In genomic region chr14:115581256-115581633, GRCm38 (mm10) we compare ENCODE assay signal across 29 mouse cellular contexts.
"Had no signal": no experiment of that assay in that cellular context is flagged by ENCODE, and none has a peak within 500 bp of the region (broad histone marks: within the 10 kb centered on the region; RNA-seq: fewer than 3 reads in every experiment).

No protein-coding gene starts in this region.

- H3K4me1 ChIP-seq: embryonic facial prominence, embryonic 10.5 days; embryonic facial prominence, embryonic 12.5 days; embryonic facial prominence, embryonic 13.5 days; embryonic facial prominence, embryonic 15.5 days; forebrain, embryonic 10.5 days; forebrain, embryonic 12.5 days; forebrain, embryonic 13.5 days; forebrain, embryonic 15.5 days had no signal

- DNase-seq: cerebellum, adult 2 months; cerebellum, adult 8-10 months; cerebellum, adult 9-10 months; cerebellum, adult 9-11 months; cerebellum, postnatal 10 days; cerebellum, postnatal 14 days; cerebellum, postnatal 25 days; cerebellum, postnatal 36 days; embryo, embryonic 11 days; forebrain, postnatal 0 days; gastrocnemius, adult 2 months; gastrocnemius, postnatal 10 days; gastrocnemius, postnatal 14 days; gastrocnemius, postnatal 25 days; gastrocnemius, postnatal 36 days; heart, adult 11 months; heart, adult 18-20 months; heart, adult 2 months had no signal

- H3K27me3 ChIP-seq: embryonic facial prominence, embryonic 12.5 days; embryonic facial prominence, embryonic 13.5 days; embryonic facial prominence, embryonic 15.5 days; forebrain, embryonic 12.5 days; forebrain, embryonic 13.5 days; forebrain, embryonic 15.5 days had no signal

- ATAC-seq: forebrain, embryonic 13.5 days; forebrain, embryonic 14.5 days; forebrain, embryonic 15.5 days; forebrain, embryonic 16.5 days; forebrain, postnatal 0 days had no signal

- H3K9ac ChIP-seq: embryonic facial prominence, embryonic 12.5 days; embryonic facial prominence, embryonic 13.5 days; embryonic facial prominence, embryonic 15.5 days; forebrain, embryonic 12.5 days; forebrain, embryonic 13.5 days; forebrain, embryonic 15.5 days; forebrain, postnatal 0 days had no signal

- H3K36me3 ChIP-seq: embryonic facial prominence, embryonic 10.5 days; embryonic facial prominence, embryonic 12.5 days; embryonic facial prominence, embryonic 13.5 days; embryonic facial prominence, embryonic 15.5 days; forebrain, embryonic 10.5 days; forebrain, embryonic 12.5 days; forebrain, embryonic 15.5 days had no signal

- H3K9me3 ChIP-seq: embryonic facial prominence, embryonic 12.5 days; embryonic facial prominence, embryonic 15.5 days; forebrain, embryonic 10.5 days; forebrain, embryonic 12.5 days; forebrain, embryonic 13.5 days; forebrain, embryonic 15.5 days had no signal

- H3K4me3 ChIP-seq: embryonic facial prominence, embryonic 10.5 days; embryonic facial prominence, embryonic 12.5 days; embryonic facial prominence, embryonic 13.5 days; embryonic facial prominence, embryonic 15.5 days; erythroblast, embryonic 14.5 days; forebrain, embryonic 10.5 days; forebrain, embryonic 12.5 days; forebrain, embryonic 13.5 days; forebrain, embryonic 15.5 days; gastrocnemius, adult 2 months; heart, adult 2 months had no signal

- H3K4me2 ChIP-seq: embryonic facial prominence, embryonic 12.5 days; embryonic facial prominence, embryonic 13.5 days; embryonic facial prominence, embryonic 15.5 days; forebrain, embryonic 12.5 days; forebrain, embryonic 13.5 days; forebrain, embryonic 15.5 days had no signal

- H3K27ac ChIP-seq: embryonic facial prominence, embryonic 10.5 days; embryonic facial prominence, embryonic 12.5 days; embryonic facial prominence, embryonic 13.5 days; embryonic facial prominence, embryonic 15.5 days; forebrain, embryonic 10.5 days; forebrain, embryonic 12.5 days; forebrain, embryonic 13.5 days; forebrain, embryonic 15.5 days; gastrocnemius, adult 2 months; heart, adult 2 months had no signal
